Mouse (Mus musculus): ENCODE results near the gene Pef1. TPM values are rescaled to one million over a fixed set of nuclear protein-coding genes. Genes with fewer than 3 reads are reported as not detected.

Pef1 gene
- polyA plus RNA-seq, 1 experiment from 2014 or later: 74.3 TPM

DNA sequence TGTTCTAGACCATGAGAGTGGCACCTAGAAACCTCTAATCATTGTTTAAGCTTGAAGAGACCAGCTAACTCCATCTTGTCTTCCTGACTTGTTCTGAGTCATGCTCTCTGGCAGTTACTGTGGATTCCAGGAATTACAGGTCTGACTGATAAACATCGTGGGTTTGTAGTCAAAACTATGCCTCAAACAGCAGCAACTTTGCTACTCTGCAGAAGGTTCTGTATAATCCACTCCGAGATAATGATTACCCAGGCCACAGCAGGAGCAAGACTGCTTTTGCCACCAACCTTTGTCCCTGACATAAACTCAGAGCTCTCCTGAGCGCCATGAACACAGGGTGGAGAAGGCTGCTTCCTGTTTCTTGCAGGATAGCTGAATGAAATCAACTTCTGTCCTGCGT, 2.2 kb downstream of the Pef1 start:
- H3K27ac ChIP-seq (ENCODE audit: low read length): no peak overlapping the region
- no peaks in the 10 kb centered on the region for H3K9me3 ChIP-seq (ENCODE audit: control insufficient read depth, low read depth, low read length)
- H3K9ac ChIP-seq (replicated peaks; ENCODE audit: low read depth, low read length): no peak overlapping the region
- no peak overlapping the region for H3K4me3 ChIP-seq (ENCODE audit: low read depth, low read length)
- WGBS: 64% methylated on average over 4 of the region's 4 CpGs
- H3K27me3 ChIP-seq (ENCODE audit: control insufficient read depth, insufficient read depth, low read length): no peaks in the 10 kb centered on the region
- no peaks in the 10 kb centered on the region for H3K36me3 ChIP-seq (ENCODE audit: control insufficient read depth, insufficient read depth, low read length)
- no peak for ATAC-seq (ENCODE audit: insufficient number of reproducible peaks, insufficient read depth, low FRiP score, low read depth)
- H3K4me1 ChIP-seq (ENCODE audit: control insufficient read depth, insufficient read depth, low read length): peaks cover 30% of the 10 kb centered on the region
- H3K4me2 ChIP-seq (replicated peaks; ENCODE audit: low read depth, low read length): no peak overlapping the region

DNA sequence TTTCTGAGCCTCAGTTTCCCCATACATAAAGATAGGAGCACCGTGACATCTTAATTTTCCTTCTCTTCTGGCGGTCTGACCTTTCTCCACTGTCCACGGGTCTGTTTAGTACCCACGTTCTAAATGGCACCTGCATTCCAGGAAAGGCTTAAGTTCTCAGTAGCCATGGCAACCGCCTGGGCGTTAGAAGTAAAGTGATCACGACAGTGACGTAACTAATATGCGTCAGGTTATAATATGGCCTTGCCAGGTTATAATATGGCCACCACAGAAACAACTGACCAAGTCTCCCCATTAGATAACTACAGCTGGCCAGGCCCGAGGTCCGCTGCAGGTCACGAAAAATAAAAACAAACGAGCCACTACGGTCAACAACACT, 4.7 kb downstream of the Pef1 start:
- H3K9ac ChIP-seq (replicated peaks; ENCODE audit: low read depth, low read length): no peak overlapping the region
- H3K9me3 ChIP-seq (ENCODE audit: control insufficient read depth, low read depth, low read length): no peaks in the 10 kb centered on the region
- WGBS: 13% methylated on average over 14 of the region's 14 CpGs
- H3K4me1 ChIP-seq (ENCODE audit: control insufficient read depth, insufficient read depth, low read length): peaks cover 9% of the 10 kb centered on the region; the same call in 1 of the 2 replicates
- H3K27ac ChIP-seq (ENCODE audit: low read length): peak overlapping the region; percentile 21; the same call in 1 of the 2 replicates
- H3K36me3 ChIP-seq (ENCODE audit: control insufficient read depth, insufficient read depth, low read length): no peaks in the 10 kb centered on the region
- no peaks in the 10 kb centered on the region for H3K27me3 ChIP-seq (ENCODE audit: control insufficient read depth, insufficient read depth, low read length)
- ATAC-seq (ENCODE audit: insufficient number of reproducible peaks, insufficient read depth, low FRiP score, low read depth): peak; percentile 62
- H3K4me2 ChIP-seq (replicated peaks; ENCODE audit: low read depth, low read length): peak overlapping the region; percentile 43
- H3K4me3 ChIP-seq (ENCODE audit: low read depth, low read length): peak overlapping the region; percentile 87

DNA sequence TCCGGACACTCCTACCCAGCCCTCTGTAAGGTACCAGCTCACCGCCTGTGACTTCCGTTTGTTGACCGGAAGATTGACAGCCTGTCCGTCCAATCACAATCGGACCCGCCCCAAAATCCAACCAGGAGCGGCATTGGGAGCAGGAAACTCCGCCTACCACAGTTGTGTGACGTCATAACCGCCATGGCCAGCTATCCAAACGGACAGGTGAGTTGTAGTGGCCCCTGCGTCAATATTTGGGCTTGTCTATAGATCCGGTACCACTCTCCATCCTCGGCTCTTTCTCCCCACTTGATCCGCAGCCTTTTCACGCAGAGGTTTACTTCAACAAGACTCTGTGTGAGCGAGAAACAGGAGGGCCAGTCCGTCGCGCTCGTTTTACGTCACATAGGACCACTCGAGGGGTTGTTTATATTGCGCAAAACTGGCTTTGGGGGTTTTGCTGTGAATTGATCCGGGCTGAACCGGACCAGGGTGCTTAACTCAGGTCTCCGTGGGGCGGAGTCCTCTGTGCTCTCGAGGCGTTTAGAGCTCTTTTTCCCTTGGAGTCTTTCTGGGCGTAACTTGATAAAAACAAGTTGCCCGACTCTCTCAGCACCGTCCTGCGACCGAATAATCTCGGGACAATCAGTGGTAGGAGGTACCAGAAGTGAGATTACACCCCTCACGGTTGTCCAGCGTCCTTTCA, 5.2 kb downstream of the Pef1 start:
- Histone ChIP-seq H3K4me1 (ENCODE audit: control insufficient read depth, insufficient read depth, low read length) (peaks cover 9% of the 10 kb centered on the region; the same call in 1 of the 2 replicates), H3K4me3 (ENCODE audit: low read depth, low read length) (peak overlapping the region; percentile 87), H3K4me2 (replicated peaks; ENCODE audit: low read depth, low read length) (peak overlapping the region; percentile 82), H3K36me3 (ENCODE audit: control insufficient read depth, insufficient read depth, low read length) (no peaks in the 10 kb centered on the region), H3K9ac (replicated peaks; ENCODE audit: low read depth, low read length) (peak overlapping the region; percentile 65), H3K27me3 (ENCODE audit: control insufficient read depth, insufficient read depth, low read length) (no peaks in the 10 kb centered on the region), H3K9me3 (ENCODE audit: control insufficient read depth, low read depth, low read length) (no peaks in the 10 kb centered on the region), H3K27ac (ENCODE audit: low read length) (peak overlapping the region; percentile 66)
- ATAC-seq (ENCODE audit: insufficient number of reproducible peaks, insufficient read depth, low FRiP score, low read depth): peak; percentile 94
- WGBS: under 1% methylated on average over 39 of the region's 39 CpGs

DNA sequence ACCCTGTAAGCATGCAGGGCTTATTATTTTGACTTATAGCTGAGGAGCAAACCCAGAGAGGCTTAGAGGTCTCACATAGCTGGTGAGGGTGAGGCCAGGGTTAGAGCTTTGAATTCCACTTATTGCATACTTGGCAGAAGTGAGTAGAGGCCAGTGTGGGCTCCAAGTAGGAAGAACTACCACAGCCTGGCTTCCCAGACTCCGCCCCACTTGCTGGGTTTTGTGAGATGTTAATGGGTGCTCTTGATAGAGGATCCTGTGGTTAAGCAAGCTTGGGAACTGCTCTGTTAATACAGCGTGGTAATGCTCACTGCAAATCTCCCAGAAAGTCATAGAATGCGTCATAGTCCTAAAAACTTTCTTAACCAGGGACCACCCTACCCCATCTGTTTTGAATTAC, 6.6 kb downstream of the Pef1 start:
- no peaks in the 10 kb centered on the region for H3K27me3 ChIP-seq (ENCODE audit: control insufficient read depth, insufficient read depth, low read length)
- WGBS: 90% methylated on average over 3 of the region's 3 CpGs
- no peak overlapping the region for H3K9ac ChIP-seq (replicated peaks; ENCODE audit: low read depth, low read length)
- H3K36me3 ChIP-seq (ENCODE audit: control insufficient read depth, insufficient read depth, low read length): no peaks in the 10 kb centered on the region
- no peak overlapping the region for H3K4me3 ChIP-seq (ENCODE audit: low read depth, low read length)
- ATAC-seq (ENCODE audit: insufficient number of reproducible peaks, insufficient read depth, low FRiP score, low read depth): no peak
- no peak overlapping the region for H3K27ac ChIP-seq (ENCODE audit: low read length)
- H3K4me1 ChIP-seq (ENCODE audit: control insufficient read depth, insufficient read depth, low read length): peaks cover 9% of the 10 kb centered on the region; the same call in 1 of the 2 replicates
- H3K9me3 ChIP-seq (ENCODE audit: control insufficient read depth, low read depth, low read length): no peaks in the 10 kb centered on the region
- H3K4me2 ChIP-seq (replicated peaks; ENCODE audit: low read depth, low read length): peak overlapping the region; percentile 82; the same call in 1 of the 2 replicates

- H3K4me2 ChIP-seq (replicated peaks; ENCODE audit: low read depth, low read length): no peak overlapping the region
- WGBS: 88% methylated on average over 9 of the region's 9 CpGs
- ATAC-seq (ENCODE audit: insufficient number of reproducible peaks, insufficient read depth, low FRiP score, low read depth): no peak
- H3K36me3 ChIP-seq (ENCODE audit: control insufficient read depth, insufficient read depth, low read length): no peaks in the 10 kb centered on the region
- H3K4me3 ChIP-seq (ENCODE audit: low read depth, low read length): no peak overlapping the region
- no peaks in the 10 kb centered on the region for H3K9me3 ChIP-seq (ENCODE audit: control insufficient read depth, low read depth, low read length)
- no peaks in the 10 kb centered on the region for H3K27me3 ChIP-seq (ENCODE audit: control insufficient read depth, insufficient read depth, low read length)
- no peak overlapping the region for H3K27ac ChIP-seq (ENCODE audit: low read length)
- H3K4me1 ChIP-seq (ENCODE audit: control insufficient read depth, insufficient read depth, low read length): peaks cover 9% of the 10 kb centered on the region; the same call in 1 of the 2 replicates
- H3K9ac ChIP-seq (replicated peaks; ENCODE audit: low read depth, low read length): no peak overlapping the region
These were observed 7.3 kb downstream of the Pef1 start for GRCm38 (mm10) chr4:130109666-130110065.

GRCm38 (mm10) chr4:130110091-130110490, 7.7 kb downstream of the Pef1 start:
- H3K4me3 ChIP-seq (ENCODE audit: low read depth, low read length): no peak overlapping the region
- 88% methylated on average over 7 of the region's 7 CpGs for WGBS
- ATAC-seq (ENCODE audit: insufficient number of reproducible peaks, insufficient read depth, low FRiP score, low read depth): no peak
- H3K27ac ChIP-seq (ENCODE audit: low read length): no peak overlapping the region
- H3K9me3 ChIP-seq (ENCODE audit: control insufficient read depth, low read depth, low read length): no peaks in the 10 kb centered on the region
- H3K36me3 ChIP-seq (ENCODE audit: control insufficient read depth, insufficient read depth, low read length): no peaks in the 10 kb centered on the region
- no peak overlapping the region for H3K4me2 ChIP-seq (replicated peaks; ENCODE audit: low read depth, low read length)
- H3K27me3 ChIP-seq (ENCODE audit: control insufficient read depth, insufficient read depth, low read length): no peaks in the 10 kb centered on the region
- H3K9ac ChIP-seq (replicated peaks; ENCODE audit: low read depth, low read length): no peak overlapping the region
- peaks cover 9% of the 10 kb centered on the region; the same call in 1 of the 2 replicates for H3K4me1 ChIP-seq (ENCODE audit: control insufficient read depth, insufficient read depth, low read length)

DNA sequence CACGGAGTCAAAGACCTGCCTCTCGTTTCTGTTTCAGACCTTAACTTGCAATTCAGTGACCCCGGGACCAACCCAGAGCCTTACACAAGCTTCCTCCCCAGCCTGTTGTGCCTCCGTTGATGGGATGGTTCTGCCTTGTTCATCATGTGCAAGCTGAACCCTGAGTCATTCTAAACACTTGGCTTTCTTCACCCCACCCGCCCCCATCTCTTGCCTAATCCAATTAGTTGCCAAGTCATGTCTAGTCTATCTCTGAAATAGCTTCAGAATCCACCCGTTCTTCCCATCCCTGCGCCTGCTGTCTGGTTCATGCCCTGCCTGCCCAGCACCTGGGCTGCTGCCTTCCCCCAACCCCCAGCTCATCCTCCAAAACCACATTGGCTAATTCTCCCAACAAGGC, 9.9 kb downstream of the Pef1 start:
- H3K27me3 ChIP-seq (ENCODE audit: control insufficient read depth, insufficient read depth, low read length): no peaks in the 10 kb centered on the region
- no peaks in the 10 kb centered on the region for H3K36me3 ChIP-seq (ENCODE audit: control insufficient read depth, insufficient read depth, low read length)
- H3K4me3 ChIP-seq (ENCODE audit: low read depth, low read length): no peak overlapping the region
- ATAC-seq (ENCODE audit: insufficient number of reproducible peaks, insufficient read depth, low FRiP score, low read depth): no peak
- peaks cover 9% of the 10 kb centered on the region; the same call in 1 of the 2 replicates for H3K4me1 ChIP-seq (ENCODE audit: control insufficient read depth, insufficient read depth, low read length)
- H3K27ac ChIP-seq (ENCODE audit: low read length): no peak overlapping the region
- H3K9me3 ChIP-seq (ENCODE audit: control insufficient read depth, low read depth, low read length): no peaks in the 10 kb centered on the region
- WGBS: 54% methylated on average over 7 of the region's 7 CpGs
- no peak overlapping the region for H3K9ac ChIP-seq (replicated peaks; ENCODE audit: low read depth, low read length)
- H3K4me2 ChIP-seq (replicated peaks; ENCODE audit: low read depth, low read length): no peak overlapping the region

GRCm38 (mm10) chr4:130112732-130113131, 10.4 kb downstream of the Pef1 start:
- Histone ChIP-seq H3K4me3 (ENCODE audit: low read depth, low read length) (no peak overlapping the region), H3K4me1 (ENCODE audit: control insufficient read depth, insufficient read depth, low read length) (peaks cover 9% of the 10 kb centered on the region; the same call in 1 of the 2 replicates), H3K36me3 (ENCODE audit: control insufficient read depth, insufficient read depth, low read length) (no peaks in the 10 kb centered on the region), H3K4me2 (replicated peaks; ENCODE audit: low read depth, low read length) (no peak overlapping the region), H3K27ac (ENCODE audit: low read length) (no peak overlapping the region), H3K9ac (replicated peaks; ENCODE audit: low read depth, low read length) (no peak overlapping the region), H3K9me3 (ENCODE audit: control insufficient read depth, low read depth, low read length) (no peaks in the 10 kb centered on the region), H3K27me3 (ENCODE audit: control insufficient read depth, insufficient read depth, low read length) (no peaks in the 10 kb centered on the region)
- 98% methylated on average over 1 of the region's 1 CpGs for WGBS
- no peak for ATAC-seq (ENCODE audit: insufficient number of reproducible peaks, insufficient read depth, low FRiP score, low read depth)

GRCm38 (mm10) chr4:130120752-130121151, 18.4 kb downstream of the Pef1 start:
- H3K4me3 ChIP-seq (ENCODE audit: low read depth, low read length): no peak overlapping the region
- WGBS: 72% methylated on average over 4 of the region's 4 CpGs
- no peaks in the 10 kb centered on the region for H3K4me1 ChIP-seq (ENCODE audit: control insufficient read depth, insufficient read depth, low read length)
- no peaks in the 10 kb centered on the region for H3K9me3 ChIP-seq (ENCODE audit: control insufficient read depth, low read depth, low read length)
- H3K27me3 ChIP-seq (ENCODE audit: control insufficient read depth, insufficient read depth, low read length): no peaks in the 10 kb centered on the region
- H3K9ac ChIP-seq (replicated peaks; ENCODE audit: low read depth, low read length): no peak overlapping the region
- H3K36me3 ChIP-seq (ENCODE audit: control insufficient read depth, insufficient read depth, low read length): peaks cover 27% of the 10 kb centered on the region
- H3K27ac ChIP-seq (ENCODE audit: low read length): no peak overlapping the region
- no peak overlapping the region for H3K4me2 ChIP-seq (replicated peaks; ENCODE audit: low read depth, low read length)
- no peak for ATAC-seq (ENCODE audit: insufficient number of reproducible peaks, insufficient read depth, low FRiP score, low read depth)

All from stomach, embryonic 14.5 days (tissue).